Mouse (Mus musculus) ovary, adult 2 months (tissue): ENCODE results near the gene Carf. TPM values are rescaled to one million over a fixed set of nuclear protein-coding genes. Genes with fewer than 3 reads are reported as not detected.

Source experiments
- polyA plus RNA-seq: library from polyadenylated mRNA; depleted of rRNA; stranded (reverse); fragments of >200 nt; gene quantifications from 2 replicates; pipeline ENCODE4 v1.2.3, GENCODE M21; 2012; rRNA removed

Carf gene
- 1.8 and 2.7 TPM in 2 replicates for polyA plus RNA-seq

GRCm38 (mm10) chr1:60098024-60098781 lies at the start of gene Carf, which contains the start of gene Wdr12:
Gene Carf (plus strand): TSS chr1:60098247.
Gene Wdr12 (minus strand): TSS chr1:60098645.

GRCm38 (mm10) chr1:60179932-60180783 lies 82.1 kb downstream of the Carf start, which contains the start of gene Nbeal1:
Gene Nbeal1 (plus strand): TSS chr1:60180599.

Other genes with a start within 250 kb of the Carf start
- 20.7 and 30.2 TPM in 2 replicates for gene Fam117b, start 185.2 kb upstream of the Carf start, polyA plus RNA-seq
- gene Ica1l, start 55.1 kb upstream of the Carf start, polyA plus RNA-seq = 0.69 and 0.74 TPM in 2 replicates
- gene Wdr12, start 398 bp downstream of the Carf start, polyA plus RNA-seq = 3.7 and 4.6 TPM in 2 replicates
- 1.3 and 1.4 TPM in 2 replicates for gene Nbeal1, start 82.4 kb downstream of the Carf start, polyA plus RNA-seq
- gene Cyp20a1, start 245.1 kb downstream of the Carf start, polyA plus RNA-seq = 2.6 and 4.2 TPM in 2 replicates